Mouse (Mus musculus): ENCODE data around the gene Pir. TPM values are rescaled to one million over a fixed set of nuclear protein-coding genes. Genes with fewer than 3 reads are reported as not detected.

The Pir gene
- polyA plus RNA-seq, 1 experiment from 2014 or later, result 3.9 TPM

GRCm38 (mm10) chrX:164406133-164407022 lies 137.2 kb downstream of the Pir start:
- WGBS, result 78% methylated on average over 9 of the region's 9 CpGs
- no peak for ATAC-seq
- no peak for DNase-seq (ENCODE audit: low spot score)

GRCm38 (mm10) chrX:164408301-164408927 lies 139.2 kb downstream of the Pir start:
- no peaks in the 10 kb centered on the region for H3K27me3 ChIP-seq (replicated peaks; ENCODE audit: control insufficient read depth, insufficient read depth, low read length)
- no peaks in the 10 kb centered on the region for H3K36me3 ChIP-seq (ENCODE audit: control insufficient read depth, insufficient read depth, low read length)
- ATAC-seq (no peak), DNase-seq (ENCODE audit: low spot score) (no peak)
- WGBS, result 87% methylated on average over 3 of the region's 3 CpGs
- H3K4me3 ChIP-seq (ENCODE audit: low read depth, low read length), result no peak overlapping the region
- H3K4me2 ChIP-seq (ENCODE audit: low read length), result no peak overlapping the region
- no peak overlapping the region for H3K27ac ChIP-seq (ENCODE audit: low read depth, low read length)
- no peak overlapping the region for H3K9ac ChIP-seq (ENCODE audit: low read length)
- H3K4me1 ChIP-seq (ENCODE audit: control insufficient read depth, insufficient read depth, low read length), result no peaks in the 10 kb centered on the region
- no peaks in the 10 kb centered on the region for H3K9me3 ChIP-seq (replicated peaks; ENCODE audit: control insufficient read depth, low read length)

More at GRCm38 (mm10) chrX:164406133-164407022, 137.2 kb downstream of the Pir start:
- no peak overlapping the region for H3K27ac ChIP-seq (ENCODE audit: low read depth, low read length)
- no peak overlapping the region for H3K4me3 ChIP-seq (ENCODE audit: low read depth, low read length)
- H3K27me3 ChIP-seq (replicated peaks; ENCODE audit: control insufficient read depth, insufficient read depth, low read length), result no peaks in the 10 kb centered on the region
- no peak overlapping the region for H3K4me2 ChIP-seq (ENCODE audit: low read length)
- no peak overlapping the region for H3K9ac ChIP-seq (ENCODE audit: low read length)
- H3K9me3 ChIP-seq (replicated peaks; ENCODE audit: control insufficient read depth, low read length), result no peaks in the 10 kb centered on the region
- no peaks in the 10 kb centered on the region for H3K4me1 ChIP-seq (ENCODE audit: control insufficient read depth, insufficient read depth, low read length)
- H3K36me3 ChIP-seq (ENCODE audit: control insufficient read depth, insufficient read depth, low read length), result no peaks in the 10 kb centered on the region

- WGBS, result 57% methylated on average over 1 of the region's 1 CpGs
- Histone ChIP-seq H3K4me1 (ENCODE audit: control insufficient read depth, insufficient read depth, low read length) (no peaks in the 10 kb centered on the region), H3K36me3 (ENCODE audit: control insufficient read depth, insufficient read depth, low read length) (no peaks in the 10 kb centered on the region), H3K9ac (ENCODE audit: low read length) (no peak overlapping the region), H3K27ac (ENCODE audit: low read depth, low read length) (no peak overlapping the region), H3K4me3 (ENCODE audit: low read depth, low read length) (no peak overlapping the region), H3K4me2 (ENCODE audit: low read length) (no peak overlapping the region), H3K27me3 (replicated peaks; ENCODE audit: control insufficient read depth, insufficient read depth, low read length) (no peaks in the 10 kb centered on the region), H3K9me3 (replicated peaks; ENCODE audit: control insufficient read depth, low read length) (no peaks in the 10 kb centered on the region)
- ATAC-seq, result no peak
- no peak for DNase-seq (ENCODE audit: low spot score)
Observed at GRCm38 (mm10) chrX:164410562-164410961, 141.4 kb downstream of the Pir start.

- H3K27ac ChIP-seq (ENCODE audit: low read depth, low read length), result no peak overlapping the region
- H3K36me3 ChIP-seq (ENCODE audit: control insufficient read depth, insufficient read depth, low read length), result no peaks in the 10 kb centered on the region
- ATAC-seq, result no peak
- no peak overlapping the region for H3K4me2 ChIP-seq (ENCODE audit: low read length)
- H3K4me3 ChIP-seq (ENCODE audit: low read depth, low read length), result no peak overlapping the region
- WGBS, result 91% methylated on average over 2 of the region's 2 CpGs
- no peak for DNase-seq (ENCODE audit: low spot score)
- H3K9ac ChIP-seq (ENCODE audit: low read length), result no peak overlapping the region
- 0 out of 2 replicates have a peak, but pooled peaks cover 4% of the 10 kb centered on the region for H3K4me1 ChIP-seq (ENCODE audit: control insufficient read depth, insufficient read depth, low read length)
- no peaks in the 10 kb centered on the region for H3K27me3 ChIP-seq (replicated peaks; ENCODE audit: control insufficient read depth, insufficient read depth, low read length)
- H3K9me3 ChIP-seq (replicated peaks; ENCODE audit: control insufficient read depth, low read length), result no peaks in the 10 kb centered on the region
Observed at GRCm38 (mm10) chrX:164416803-164417202, 147.6 kb downstream of the Pir start.

- H3K36me3 ChIP-seq (ENCODE audit: control insufficient read depth, insufficient read depth, low read length), result no peaks in the 10 kb centered on the region; the same call in 1 of the 2 replicates
- no peak overlapping the region for H3K4me2 ChIP-seq (ENCODE audit: low read length)
- DNase-seq (ENCODE audit: low spot score) (peak; percentile 31), ATAC-seq (no peak)
- H3K4me3 ChIP-seq (ENCODE audit: low read depth, low read length), result no peak overlapping the region
- no peaks in the 10 kb centered on the region for H3K9me3 ChIP-seq (replicated peaks; ENCODE audit: control insufficient read depth, low read length)
- H3K4me1 ChIP-seq (ENCODE audit: control insufficient read depth, insufficient read depth, low read length), result 0 out of 2 replicates have a peak, but pooled peaks cover 4% of the 10 kb centered on the region
- H3K27me3 ChIP-seq (replicated peaks; ENCODE audit: control insufficient read depth, insufficient read depth, low read length), result no peaks in the 10 kb centered on the region
- no peak overlapping the region for H3K27ac ChIP-seq (ENCODE audit: low read depth, low read length)
- H3K9ac ChIP-seq (ENCODE audit: low read length), result no peak overlapping the region
Observed at GRCm38 (mm10) chrX:164418008-164418407, 148.8 kb downstream of the Pir start.

- H3K27me3 ChIP-seq (replicated peaks; ENCODE audit: control insufficient read depth, insufficient read depth, low read length), result no peaks in the 10 kb centered on the region
- ATAC-seq (peak; percentile 100), DNase-seq (ENCODE audit: low spot score) (peak; percentile 98)
- H3K27ac ChIP-seq (ENCODE audit: low read depth, low read length), result no peak within 1 kb of the TSS
- H3K4me3 ChIP-seq (ENCODE audit: low read depth, low read length), result peak within 1 kb of the TSS; percentile 50
- 0 out of 2 replicates have a peak, but pooled peaks cover 4% of the 10 kb centered on the region for H3K4me1 ChIP-seq (ENCODE audit: control insufficient read depth, insufficient read depth, low read length)
- WGBS, result 40% methylated on average over 40 of the region's 40 CpGs
- peak within 1 kb of the TSS; percentile 60 for H3K9ac ChIP-seq (ENCODE audit: low read length)
- H3K9me3 ChIP-seq (replicated peaks; ENCODE audit: control insufficient read depth, low read length), result no peaks in the 10 kb centered on the region
- H3K36me3 ChIP-seq (ENCODE audit: control insufficient read depth, insufficient read depth, low read length), result no peaks in the 10 kb centered on the region; the same call in 1 of the 2 replicates
- H3K4me2 ChIP-seq (ENCODE audit: low read length), result peak within 1 kb of the TSS; percentile 55
Observed at GRCm38 (mm10) chrX:164419471-164419939, 150.3 kb downstream of the Pir start, which contains the start of gene Piga. TSS of gene Piga (plus strand) at chrX:164419787.

- DNase-seq (ENCODE audit: low spot score) (no peak), ATAC-seq (peak; percentile 27; the same call in 1 of the 2 replicates)
- no peaks in the 10 kb centered on the region; the same call in 1 of the 2 replicates for H3K36me3 ChIP-seq (ENCODE audit: control insufficient read depth, insufficient read depth, low read length)
- peak overlapping the region; percentile 50 for H3K4me3 ChIP-seq (ENCODE audit: low read depth, low read length)
- WGBS, result 31% methylated on average over 13 of the region's 13 CpGs
- H3K4me2 ChIP-seq (ENCODE audit: low read length), result peak overlapping the region; percentile 55
- H3K27me3 ChIP-seq (replicated peaks; ENCODE audit: control insufficient read depth, insufficient read depth, low read length), result no peaks in the 10 kb centered on the region
- peak overlapping the region; percentile 60 for H3K9ac ChIP-seq (ENCODE audit: low read length)
- H3K27ac ChIP-seq (ENCODE audit: low read depth, low read length), result no peak overlapping the region
- 0 out of 2 replicates have a peak, but pooled peaks cover 4% of the 10 kb centered on the region for H3K4me1 ChIP-seq (ENCODE audit: control insufficient read depth, insufficient read depth, low read length)
- H3K9me3 ChIP-seq (replicated peaks; ENCODE audit: control insufficient read depth, low read length), result no peaks in the 10 kb centered on the region
Observed at GRCm38 (mm10) chrX:164419955-164420354, 150.8 kb downstream of the Pir start.

GRCm38 (mm10) chrX:164420518-164420917 lies 151.3 kb downstream of the Pir start:
- H3K4me1 ChIP-seq (ENCODE audit: control insufficient read depth, insufficient read depth, low read length), result 0 out of 2 replicates have a peak, but pooled peaks cover 4% of the 10 kb centered on the region
- no peaks in the 10 kb centered on the region for H3K27me3 ChIP-seq (replicated peaks; ENCODE audit: control insufficient read depth, insufficient read depth, low read length)
- ATAC-seq, result no peak
- no peaks in the 10 kb centered on the region; the same call in 1 of the 2 replicates for H3K36me3 ChIP-seq (ENCODE audit: control insufficient read depth, insufficient read depth, low read length)
- peak overlapping the region; percentile 55 for H3K4me2 ChIP-seq (ENCODE audit: low read length)
- H3K9ac ChIP-seq (ENCODE audit: low read length), result peak overlapping the region; percentile 60
- WGBS, result 57% methylated on average over 3 of the region's 3 CpGs
- no peak overlapping the region for H3K27ac ChIP-seq (ENCODE audit: low read depth, low read length)
- DNase-seq (ENCODE audit: low spot score), result no peak
- H3K9me3 ChIP-seq (replicated peaks; ENCODE audit: control insufficient read depth, low read length), result no peaks in the 10 kb centered on the region
- peak overlapping the region; percentile 50 for H3K4me3 ChIP-seq (ENCODE audit: low read depth, low read length)
